Mouse (Mus musculus) 3134 (cell line): ENCODE results near the gene Il17rc.

Experiments used
- DNase-seq: peaks from one replicate; pipeline ENCODE4 v3.0.0-alpha.2; 2011; ENCODE audit warnings: low spot score; ENCODE audit not compliant: insufficient read length; ENCODE audit errors: extremely low read depth

Gene Il17rc

DNA sequence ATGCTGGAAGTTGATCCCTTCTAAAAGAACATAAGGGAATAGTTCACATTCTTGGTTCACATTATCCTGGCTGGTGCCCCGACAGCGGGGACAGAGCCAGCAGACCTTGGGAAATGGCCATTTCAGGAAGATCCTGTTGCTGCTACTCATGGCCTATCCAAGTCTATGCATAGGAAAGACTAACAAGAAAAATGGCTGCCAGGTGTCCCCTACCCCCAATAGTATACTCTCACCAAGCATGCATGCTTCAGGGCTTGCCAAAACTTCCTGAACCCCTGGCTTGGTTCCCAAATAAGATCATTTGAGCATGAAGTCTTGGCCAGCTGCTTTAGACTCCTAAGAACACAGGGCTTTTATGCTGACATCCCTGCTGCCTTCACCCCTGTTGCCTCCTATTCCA is 19.4 kb upstream of the Il17rc start:
- no peak for DNase-seq

DNA sequence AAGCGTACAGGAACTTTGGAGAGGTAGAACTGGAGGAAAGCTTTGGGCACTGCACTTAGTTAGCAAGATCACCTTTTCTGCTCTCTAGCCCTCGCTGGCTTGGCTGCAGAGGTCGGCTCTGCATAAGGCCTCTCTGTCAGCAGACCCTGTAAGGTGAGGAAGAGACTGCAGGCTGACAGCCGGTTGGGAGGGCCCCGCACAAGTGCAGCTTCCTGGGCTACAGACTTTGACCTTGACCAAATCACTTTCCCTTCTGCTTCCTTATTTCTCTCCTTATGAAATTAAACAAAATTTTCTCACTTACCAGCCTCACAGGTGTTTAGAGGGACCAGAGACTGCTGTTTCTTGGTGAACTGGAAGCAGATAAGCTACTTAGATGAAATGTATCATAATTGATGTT is 16.2 kb upstream of the Il17rc start:
- no peak for DNase-seq

- DNase-seq, result no peak
These were observed 13.2 kb upstream of the Il17rc start, which contains the start of gene Il17re for GRCm38 (mm10) chr6:113457952-113458534. Il17re (plus strand) TSS chr6:113458484.

DNA sequence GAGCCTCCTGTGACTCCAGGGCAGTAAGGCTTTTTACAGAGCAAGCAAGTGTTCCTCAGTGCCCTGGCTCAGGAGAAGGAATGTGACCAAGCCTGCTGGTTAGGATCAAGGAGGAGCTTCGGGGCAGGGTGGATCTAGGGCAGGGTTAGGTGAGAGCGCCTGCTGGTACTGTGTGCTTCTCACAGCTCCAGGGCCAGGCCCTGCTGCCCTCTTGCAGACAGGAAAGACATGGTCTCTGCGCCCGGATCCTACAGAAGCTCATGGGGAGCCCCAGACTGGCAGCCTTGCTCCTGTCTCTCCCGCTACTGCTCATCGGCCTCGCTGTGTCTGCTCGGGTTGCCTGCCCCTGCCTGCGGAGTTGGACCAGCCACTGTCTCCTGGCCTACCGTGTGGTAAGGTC is 12.6 kb upstream of the Il17rc start:
- DNase-seq, result no peak

DNA sequence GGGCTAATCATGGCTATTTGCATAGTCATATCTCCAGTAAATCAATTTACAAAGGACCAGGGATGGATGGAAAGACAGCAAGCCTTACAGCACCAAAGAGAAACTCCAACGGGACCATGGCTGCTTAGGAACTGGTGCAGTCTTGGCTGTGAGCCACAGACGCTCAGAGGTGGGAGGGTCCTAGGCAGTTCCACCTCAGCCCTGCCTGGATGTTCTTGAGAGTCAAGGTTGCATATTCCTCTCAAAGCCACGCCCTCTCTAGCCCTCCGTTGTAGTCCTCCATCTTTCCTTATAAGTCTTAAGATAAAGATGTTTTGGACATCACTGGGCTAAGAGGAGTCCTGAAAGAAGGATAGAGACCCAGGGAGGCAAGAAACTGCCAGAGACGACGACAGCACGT is 7.2 kb upstream of the Il17rc start:
- no peak for DNase-seq

DNA sequence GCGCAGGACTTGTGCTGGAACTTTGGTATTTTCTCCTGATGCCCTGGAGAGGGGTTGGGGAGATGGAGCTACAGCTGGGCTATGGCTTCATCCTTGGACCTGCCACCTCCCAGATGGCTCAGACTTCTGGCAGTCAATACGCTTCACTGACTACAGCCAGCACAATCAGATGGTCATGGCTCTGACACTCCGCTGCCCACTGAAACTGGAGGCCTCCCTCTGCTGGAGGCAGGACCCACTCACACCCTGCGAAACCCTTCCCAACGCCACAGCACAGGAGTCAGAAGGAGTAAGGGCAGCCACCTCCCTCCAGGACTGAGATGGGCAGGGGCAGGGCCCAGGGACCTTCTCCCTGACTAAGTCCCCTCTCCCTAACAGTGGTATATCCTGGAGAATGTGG is 5.6 kb upstream of the Il17rc start:
- no peak for DNase-seq

DNA sequence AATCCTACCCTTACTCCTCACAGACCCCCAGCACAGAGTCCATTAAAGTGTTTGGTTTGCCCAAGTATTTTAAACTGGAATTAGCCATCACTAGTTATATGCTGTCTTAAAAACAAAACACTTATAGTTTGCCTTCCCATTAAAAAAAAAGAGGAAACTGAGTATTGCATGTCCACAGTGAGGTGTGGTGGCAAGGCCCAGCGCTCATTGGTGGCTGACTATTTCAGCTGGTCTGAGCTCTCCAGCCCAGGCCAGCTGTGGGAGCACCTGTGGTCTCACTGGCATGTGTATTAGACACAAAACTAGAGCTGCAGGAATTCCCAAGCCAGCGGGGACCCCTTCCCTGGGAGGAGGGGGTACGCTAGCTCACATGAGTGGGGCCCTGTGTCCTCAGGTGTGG is 2.7 kb upstream of the Il17rc start:
- no peak for DNase-seq

DNA sequence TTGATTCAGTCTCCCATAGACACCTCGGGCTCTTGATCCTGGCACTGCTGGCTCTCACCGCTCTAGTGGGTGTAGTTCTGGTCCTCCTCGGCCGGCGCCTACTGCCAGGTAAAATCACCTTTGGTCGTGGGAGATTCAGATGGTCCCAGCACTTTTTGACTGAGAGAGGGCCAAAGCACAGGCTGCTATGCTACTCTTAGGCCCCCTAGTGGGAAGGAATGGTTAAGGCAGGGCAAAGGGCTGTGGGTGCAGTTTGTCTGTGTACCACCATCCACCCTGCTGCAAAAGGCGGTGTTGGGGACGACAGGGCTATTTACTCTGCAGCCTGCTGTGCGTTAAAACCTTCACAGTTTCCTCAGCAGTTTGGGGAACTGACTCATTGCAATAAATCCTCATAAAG is 2.2 kb upstream of the Il17rc start:
- no peak for DNase-seq

- DNase-seq, result no peak
These were observed 1.8 kb upstream of the Il17rc start for GRCm38 (mm10) chr6:113469432-113469831.

- peak; percentile 82 for DNase-seq
These were observed 834 bp downstream of the Il17rc start for GRCm38 (mm10) chr6:113472061-113472460.

DNA sequence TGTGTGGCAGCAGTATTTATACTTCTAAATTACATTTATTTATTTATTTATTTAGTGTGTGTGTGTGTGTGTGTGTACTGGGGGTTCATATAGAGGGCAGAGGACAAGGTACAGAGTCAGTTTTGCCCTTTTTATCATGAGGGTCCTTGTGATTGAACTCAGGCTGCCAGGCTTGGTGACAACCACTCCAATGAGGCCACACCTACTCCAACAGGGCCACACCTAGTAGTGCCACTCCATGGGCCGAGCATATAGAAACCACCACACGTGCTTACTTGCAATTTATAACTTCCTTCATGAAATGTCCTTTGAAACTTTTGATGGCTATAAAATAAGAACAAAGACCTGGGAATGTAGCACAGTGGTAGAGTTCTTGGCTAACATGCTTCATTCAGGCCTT is 2.0 kb downstream of the Il17rc start:
- no peak for DNase-seq

DNA sequence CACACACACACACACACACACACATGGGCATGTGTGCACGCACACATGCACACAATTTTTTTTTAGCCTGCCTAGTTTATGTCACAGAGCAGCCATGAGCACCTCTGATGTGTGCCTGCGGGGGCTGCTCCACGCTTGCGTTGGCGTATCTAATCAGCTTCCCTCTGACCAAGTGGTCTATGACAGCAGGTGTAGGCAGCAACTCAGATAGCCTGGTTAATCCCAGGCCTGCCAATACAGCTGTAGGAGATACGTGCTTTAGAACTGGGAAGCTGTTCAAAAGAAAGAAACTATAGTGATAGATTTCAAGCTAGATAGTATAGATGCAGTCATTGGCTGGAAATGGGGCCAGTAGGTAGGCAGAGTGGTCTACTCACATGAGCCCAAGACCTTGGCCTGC is 2.5 kb downstream of the Il17rc start:
- DNase-seq, result no peak

GRCm38 (mm10) chr6:113477353-113477752 is 6.1 kb downstream of the Il17rc start:
- DNase-seq, result no peak

- DNase-seq, result no peak
These were observed 7.7 kb downstream of the Il17rc start for GRCm38 (mm10) chr6:113478906-113479305.

DNA sequence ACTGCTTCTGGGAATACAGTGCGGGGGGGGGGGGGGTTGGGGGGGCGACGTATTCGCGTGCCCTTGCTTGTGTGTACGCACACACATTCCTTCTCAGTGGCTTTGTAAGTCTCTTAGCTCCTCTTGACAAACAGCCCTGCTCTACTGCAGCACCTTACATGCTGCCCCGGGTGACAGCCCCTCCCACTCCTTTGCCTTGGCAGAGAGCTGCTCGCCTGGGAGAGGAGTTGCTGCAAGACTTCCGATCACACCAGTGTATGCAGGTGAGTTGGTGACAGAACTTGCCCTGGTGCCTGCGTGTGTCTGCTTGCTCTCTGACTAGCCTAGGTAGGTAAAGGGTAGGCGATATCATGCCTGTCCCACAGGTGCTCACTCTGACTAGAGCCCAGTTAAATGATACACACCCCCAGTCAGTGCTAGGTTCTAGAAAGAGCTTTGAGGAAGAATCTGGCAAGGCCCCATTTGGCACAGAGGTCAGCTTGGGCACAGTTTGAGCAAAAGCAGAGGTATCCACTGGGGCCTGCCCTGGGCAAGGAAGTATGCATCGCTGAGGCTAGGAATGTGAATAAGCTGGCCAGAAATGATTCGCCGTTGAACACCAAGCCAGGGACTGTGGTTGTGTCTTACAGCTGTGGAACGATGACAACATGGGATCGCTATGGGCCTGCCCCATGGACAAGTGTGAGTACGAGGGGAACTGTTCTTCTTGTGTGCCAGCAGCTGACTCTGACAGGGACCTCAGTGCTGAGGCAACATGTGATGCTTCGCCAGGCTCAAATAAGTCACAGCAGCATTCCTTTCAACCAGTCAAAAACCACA is 9.5 kb downstream of the Il17rc start:
- peak; percentile 91 for DNase-seq

DNA sequence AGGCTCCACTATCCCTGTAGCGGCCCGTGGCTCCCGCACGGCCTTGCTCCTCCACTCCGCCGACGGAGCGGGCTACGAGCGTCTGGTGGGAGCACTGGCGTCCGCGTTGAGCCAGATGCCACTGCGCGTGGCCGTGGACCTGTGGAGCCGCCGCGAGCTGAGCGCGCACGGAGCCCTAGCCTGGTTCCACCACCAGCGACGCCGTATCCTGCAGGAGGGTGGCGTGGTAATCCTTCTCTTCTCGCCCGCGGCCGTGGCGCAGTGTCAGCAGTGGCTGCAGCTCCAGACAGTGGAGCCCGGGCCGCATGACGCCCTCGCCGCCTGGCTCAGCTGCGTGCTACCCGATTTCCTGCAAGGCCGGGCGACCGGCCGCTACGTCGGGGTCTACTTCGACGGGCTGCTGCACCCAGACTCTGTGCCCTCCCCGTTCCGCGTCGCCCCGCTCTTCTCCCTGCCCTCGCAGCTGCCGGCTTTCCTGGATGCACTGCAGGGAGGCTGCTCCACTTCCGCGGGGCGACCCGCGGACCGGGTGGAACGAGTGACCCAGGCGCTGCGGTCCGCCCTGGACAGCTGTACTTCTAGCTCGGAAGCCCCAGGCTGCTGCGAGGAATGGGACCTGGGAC is 11.4 kb downstream of the Il17rc start:
- no peak for DNase-seq

GRCm38 (mm10) chr6:113483100-113483615 is 11.9 kb downstream of the Il17rc start, which contains the start of gene Creld1:
Creld1 (plus strand) TSS chr6:113483297.
- no peak for DNase-seq

DNA sequence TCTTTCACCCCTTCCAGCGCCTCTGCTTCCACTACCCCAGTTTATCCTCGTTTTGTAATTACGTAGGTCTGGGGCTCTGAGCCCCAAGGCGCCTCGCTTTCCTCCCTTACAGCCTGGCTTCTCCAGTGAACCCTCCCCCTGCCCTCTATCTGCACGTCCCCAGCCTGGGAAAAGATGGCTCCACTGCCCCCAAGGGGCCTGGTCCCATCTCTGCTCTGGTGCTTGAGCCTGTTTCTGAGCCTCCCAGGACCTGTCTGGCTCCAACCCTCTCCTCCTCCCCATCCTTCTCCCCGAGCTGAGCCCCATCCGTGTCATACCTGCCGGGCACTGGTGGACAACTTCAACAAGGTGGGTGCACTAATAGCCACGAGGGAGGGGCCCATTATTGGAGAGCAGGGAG is 12.5 kb downstream of the Il17rc start:
- DNase-seq, result no peak

DNA sequence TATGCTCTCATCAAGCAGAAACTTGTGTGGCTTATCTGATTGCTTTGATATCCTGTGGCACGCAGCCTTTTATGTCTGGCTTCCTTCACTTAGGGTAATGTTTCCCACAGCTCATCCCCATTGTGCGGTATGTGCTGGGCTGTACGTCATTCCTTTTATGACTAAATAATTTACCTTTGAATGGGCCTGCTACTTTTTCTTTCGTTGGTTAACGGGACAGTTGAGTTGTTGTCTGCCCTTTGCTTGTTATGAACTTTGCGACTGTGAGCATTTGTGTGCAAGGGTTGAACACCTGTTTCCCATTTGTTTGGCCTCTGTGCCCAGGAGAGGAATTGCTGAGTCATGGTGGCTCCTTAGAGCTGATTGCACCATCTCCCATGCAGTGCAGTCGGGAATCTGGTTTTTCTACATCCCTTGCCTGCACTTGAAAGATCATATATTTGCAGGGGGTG is 15.9 kb downstream of the Il17rc start:
- peak; percentile 62 for DNase-seq

- DNase-seq, result no peak
These were observed 18.2 kb downstream of the Il17rc start for GRCm38 (mm10) chr6:113489410-113489809.

GRCm38 (mm10) chr6:113492101-113492864 is 21.1 kb downstream of the Il17rc start:
- no peak for DNase-seq
